Mouse (Mus musculus) cortical plate, adult 2 months (tissue): ENCODE measurements at regions not wholly inside any gene's neighbourhood (a gene's known extent, or its start where the extent isn't known, plus 50 kb on each side); places are given as distances from the start of the nearest gene placed in this dataset.

Experiments used
- CTCF ChIP-seq: fragments of 200-500 bp; IDR thresholded peaks from 2 replicates; pipeline ENCODE4 v1.5.1; 2011; ENCODE audit warnings: mild to moderate bottlenecking, control low read depth, low read length; ENCODE audit not compliant: insufficient read depth; ENCODE audit errors: extremely low read depth
- POLR2A ChIP-seq: fragments of 200-500 bp; IDR thresholded peaks from 2 replicates; pipeline ENCODE4 v1.6.1; 2011; ENCODE audit warnings: mild to moderate bottlenecking, low read length, control low read depth; ENCODE audit not compliant: insufficient read depth; ENCODE audit errors: extremely low read depth

DNA sequence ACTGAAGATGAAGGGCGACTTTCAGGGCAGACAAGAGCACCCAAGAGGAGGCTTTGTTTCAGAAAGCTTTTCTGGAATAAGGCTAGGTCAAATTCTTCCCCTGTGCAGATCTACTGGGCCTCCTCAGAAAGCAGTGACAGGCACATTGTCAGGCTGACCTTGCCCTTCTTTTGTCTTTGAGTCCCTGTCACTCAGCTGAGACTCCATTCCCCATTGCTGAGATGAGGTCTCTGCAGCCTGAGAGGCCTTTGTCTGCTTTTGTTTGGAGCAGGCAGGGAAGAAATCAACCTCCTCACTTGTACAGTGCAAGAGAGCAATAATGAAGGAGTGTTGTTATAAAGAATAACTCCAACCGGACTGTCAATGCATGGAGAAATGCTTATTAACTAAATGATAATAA, 327.4 kb downstream of the Cmpk2 start:
- no peak for TF ChIP-seq POLR2A
- no peak for TF ChIP-seq CTCF
